Mouse (Mus musculus) erythroblast, embryonic 14.5 days (primary cell): ENCODE data around the gene Gtf2ird1.

Source experiments
- GATA1 ChIP-seq: IDR thresholded peaks from 2 replicates; pipeline ENCODE4 v1.6.1; 2012; ENCODE audit warnings: low read length, inconsistent platforms, mixed read lengths
- TAL1 ChIP-seq: IDR thresholded peaks from 3 replicates; pipeline ENCODE4 v1.6.1; 2012; ENCODE audit warnings: low read length, inconsistent platforms, mixed read lengths

DNA sequence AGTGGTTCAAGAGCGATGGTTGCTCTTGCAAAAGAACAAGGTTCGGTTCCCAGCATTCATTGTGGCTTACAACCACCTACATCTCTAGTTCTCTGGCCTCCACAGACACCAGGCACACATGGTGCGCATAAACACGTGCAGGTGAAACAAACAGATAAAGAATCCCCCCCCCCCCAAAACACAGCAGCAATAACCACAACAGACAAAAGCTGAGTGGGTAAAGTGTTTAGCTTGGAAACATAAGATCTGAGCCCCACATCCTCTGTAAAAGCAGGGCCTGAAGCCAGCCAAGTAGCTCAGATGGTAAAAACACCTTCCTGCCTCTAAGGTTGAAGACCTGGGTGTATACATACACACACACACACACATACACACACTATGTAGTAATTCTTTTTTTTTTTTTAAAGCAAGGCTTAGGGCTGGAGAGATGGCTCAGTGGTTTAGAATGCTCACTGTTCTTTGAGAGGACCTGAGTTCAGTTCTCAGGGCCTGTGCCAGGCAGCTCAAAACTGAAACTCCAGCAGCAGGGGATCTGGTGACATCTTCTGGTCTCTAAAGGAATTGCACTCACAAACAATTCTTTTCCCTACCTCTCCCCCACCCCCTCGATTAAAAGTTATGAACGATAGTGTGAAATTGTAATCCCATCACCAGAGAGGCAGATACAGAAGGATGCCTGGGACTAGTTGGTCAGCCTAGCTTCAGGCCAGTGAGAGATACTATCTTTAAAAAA is 83.4 kb downstream of the Gtf2ird1 start:
- TF ChIP-seq GATA1 (no peak), TAL1 (no peak)
